In the genomic region with DNA sequence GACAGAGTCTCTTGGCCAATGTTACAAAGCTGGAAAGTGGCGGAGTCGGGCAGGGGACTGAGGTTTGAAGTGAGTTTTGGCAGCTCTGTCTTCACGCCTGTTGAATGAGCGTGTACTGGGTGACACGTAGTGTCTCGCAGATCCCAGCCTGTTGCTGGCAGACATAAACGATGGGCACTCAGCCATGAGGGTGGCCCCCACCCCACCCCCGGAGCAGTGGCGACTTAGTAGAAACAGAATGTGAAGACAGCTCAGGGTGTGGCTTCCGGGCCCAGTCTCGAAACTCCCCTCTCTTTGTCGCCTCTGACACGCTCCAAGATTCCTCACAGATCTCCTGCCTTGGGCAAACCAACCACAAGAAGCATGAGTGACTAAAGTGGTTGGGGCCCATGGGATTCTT, we compare ENCODE assay signal across 9 mouse cellular contexts. TPM values are rescaled to one million over a fixed set of nuclear protein-coding genes. Genes with fewer than 3 reads are reported as not detected.
DNase-seq lines count a peak whose midpoint lies in the region; ATAC-seq lines count a peak whose summit lies in the region.
"Had no signal": no experiment of that assay in that cellular context is flagged by ENCODE, and none has a peak within 500 bp of the region (broad histone marks: within the 10 kb centered on the region; RNA-seq: fewer than 3 reads in every experiment).

No protein-coding gene starts in this region.

- peaks cover 4% of the 10 kb centered on the region; the same call in 1 of the 2 replicates for H3K36me3 ChIP-seq in intestine, embryonic 16.5 days (ENCODE audit: control insufficient read depth, insufficient read depth, low read length)

- H3K4me2 ChIP-seq in intestine, embryonic 16.5 days (ENCODE audit: low read depth, low read length), result no peak overlapping the region

- no peaks in the 10 kb centered on the region for H3K9me3 ChIP-seq in intestine, embryonic 16.5 days (ENCODE audit: control insufficient read depth, low read length)

- no peaks in the 10 kb centered on the region for H3K27me3 ChIP-seq in intestine, embryonic 16.5 days (replicated peaks; ENCODE audit: control insufficient read depth, insufficient read depth, low read length)

- peaks cover 35% of the 10 kb centered on the region for H3K4me1 ChIP-seq in intestine, embryonic 16.5 days (ENCODE audit: control insufficient read depth, insufficient read depth, low read length)

- ATAC-seq in intestine, embryonic 16.5 days, result peak; percentile 24; the same call in 1 of the 2 replicates

- no peak overlapping the region for H3K4me3 ChIP-seq in intestine, embryonic 16.5 days (ENCODE audit: low read length)

- no peak overlapping the region; the same call in 1 of the 2 replicates for H3K27ac ChIP-seq in intestine, embryonic 16.5 days (ENCODE audit: low read length)

- peak; percentile 55 for DNase-seq in adrenal gland, postnatal 14 days
- DNase-seq in adrenal gland, adult 8-10 months, result no peak
- DNase-seq in urinary bladder, postnatal 14 days (ENCODE audit: low spot score), result peak; percentile 65
- DNase-seq in urinary bladder, postnatal 10 days (ENCODE audit: low spot score), result no peak
- no peak for DNase-seq in frontal cortex, postnatal 36 days (ENCODE audit: low spot score in 2 of 2)
- no peak for DNase-seq in adrenal gland, postnatal 36 days
- no peak for DNase-seq in retina, embryonic 14.5 days (ENCODE audit: low spot score)
- DNase-seq: thymus, postnatal 4 days had no signal

- WGBS in intestine, embryonic 16.5 days, result 57% methylated on average over 13 of the region's 13 CpGs

- 0 out of 2 replicates have a peak overlapping the region, but pooled peaks have one; percentile 11 for H3K9ac ChIP-seq in intestine, embryonic 16.5 days (ENCODE audit: low read depth, low read length)

RNA-seq across cellular contexts. Expression of a gene that starts 45.9 kb away (rescaled TPM):
- 202 and 263 TPM in 2 replicates for total RNA-seq in adrenal gland, postnatal 14 days (2021)
- total RNA-seq in adrenal gland, adult 8-10 months (2022), result 100 to 1,000 TPM; 248 to 380 (median 315) TPM
- polyA plus RNA-seq in intestine, embryonic 16.5 days (2015; fragmentation: Nextera tagmentation; extraction: Ambion mirVana), result 56.0 and 63.0 TPM in 2 replicates
- total RNA-seq in adrenal gland, postnatal 36 days (2021), result 100 to 1,000 TPM; 256 to 280 TPM

Comparison
In these comparisons a context has a peak if more than half of its experiments do, and no peak if none do; other contexts are left out.
1. DNase-seq: peak in adrenal gland, postnatal 14 days (single experiment) and urinary bladder, postnatal 14 days (single experiment); none in adrenal gland, adult 8-10 months (single experiment), urinary bladder, postnatal 10 days (single experiment), frontal cortex, postnatal 36 days (0 of 2), adrenal gland, postnatal 36 days (0 of 2) and retina, embryonic 14.5 days (single experiment).